Mouse (Mus musculus) CH12.LX (cell line): ENCODE results near the gene Kcnma1. TPM values are rescaled to one million over a fixed set of nuclear protein-coding genes. Genes with fewer than 3 reads are reported as not detected.

Experiments
- DNase-seq: peaks from one replicate; pipeline ENCODE4 v3.0.0-alpha.2; 2013; ENCODE audit errors: extremely low read depth
- H3K27ac ChIP-seq: 2 replicates; pipeline ENCODE4 v1.5.1; 2012; ENCODE audit warnings: low read depth, mild to moderate bottlenecking, control low read depth, moderate library complexity; ENCODE audit not compliant: insufficient read depth
- H3K27me3 ChIP-seq: replicated peaks from 2 replicates; pipeline ENCODE3; 2012; ENCODE audit warnings: inconsistent platforms
- H3K36me3 ChIP-seq, 2 experiments: replicated peaks in 1 of 2; 2 replicates each; pipeline versions ENCODE3 to v1.6.1; 2012; ENCODE audit warnings: inconsistent platforms in 1 of 2, low read length in 1 of 2, mild to moderate bottlenecking in 1 of 2, mixed read lengths in 1 of 2, moderate library complexity in 1 of 2; ENCODE audit not compliant: control insufficient read depth in 1 of 2, insufficient read depth in 1 of 2
- H3K4me1 ChIP-seq, 2 experiments: 2 replicates each; pipeline ENCODE4 v1.6.1; 2012; ENCODE audit warnings: inconsistent platforms in 1 of 2, moderate library complexity in 1 of 2; ENCODE audit not compliant: insufficient read depth in 2 of 2, control insufficient read depth in 1 of 2
- H3K4me2 ChIP-seq: 2 replicates; pipeline ENCODE4 v1.6.1; 2012; ENCODE audit warnings: low read depth, mild to moderate bottlenecking, control low read depth; ENCODE audit not compliant: poor library complexity, insufficient read depth, severe bottlenecking
- H3K4me3 ChIP-seq, 3 experiments: fragments of 150-350 bp in 1 of 3; sonication (generic) in 1 of 3; replicated peaks in 1 of 3; 2 replicates each; pipeline versions ENCODE3 to v1.5.1; 2011 to 2012; ENCODE audit warnings: low read depth in 2 of 3, low read length in 2 of 3, mild to moderate bottlenecking in 2 of 3, moderate library complexity in 2 of 3, control low read depth in 1 of 3, improper control_type of control experiment in 1 of 3, inconsistent platforms in 1 of 3, mixed read lengths in 1 of 3; ENCODE audit not compliant: poor library complexity in 1 of 3
- H3K79me2 ChIP-seq: replicated peaks from 2 replicates; pipeline ENCODE4 v1.6.1; 2012; ENCODE audit warnings: mild to moderate bottlenecking, moderate library complexity; ENCODE audit not compliant: control insufficient read depth, poor library complexity, insufficient read depth, severe bottlenecking; ENCODE audit errors: extremely low read depth
- H3K9ac ChIP-seq: 2 replicates; pipeline ENCODE4 v1.6.1; 2012; ENCODE audit warnings: low read depth, mild to moderate bottlenecking, control low read depth, moderate library complexity; ENCODE audit not compliant: insufficient read depth
- H3K9me3 ChIP-seq: replicated peaks from 2 replicates; pipeline ENCODE3; 2012; ENCODE audit warnings: low read length, inconsistent platforms, mixed read lengths
- BHLHE40 ChIP-seq: IDR thresholded peaks from 2 replicates; pipeline ENCODE4 v1.6.1; 2011; ENCODE audit warnings: mild to moderate bottlenecking, low read depth, low read length, improper control_type of control experiment
- CHD1 ChIP-seq: IDR thresholded peaks from 2 replicates; pipeline ENCODE4 v1.6.1; 2012; ENCODE audit warnings: low read depth, low read length, improper control_type of control experiment, inconsistent platforms
- ETS1 ChIP-seq: conservative IDR thresholded peaks from 2 replicates; pipeline ENCODE4 v1.6.1; 2012; ENCODE audit warnings: low read depth, mild to moderate bottlenecking, inconsistent platforms, low read length, improper control_type of control experiment, moderate library complexity
- IRF4 ChIP-seq: IDR thresholded peaks from 2 replicates; pipeline ENCODE4 v1.6.1; 2014; ENCODE audit warnings: low read depth, mild to moderate bottlenecking, inconsistent platforms, low read length, improper control_type of control experiment
- JUN ChIP-seq: IDR thresholded peaks from 2 replicates; pipeline ENCODE4 v1.6.1; 2011; ENCODE audit warnings: low read depth, mild to moderate bottlenecking, low read length, improper control_type of control experiment, moderate library complexity; ENCODE audit not compliant: insufficient read depth
- JUND ChIP-seq: conservative IDR thresholded peaks from 2 replicates; pipeline ENCODE4 v1.6.1; 2011; ENCODE audit warnings: low read depth, low read length, improper control_type of control experiment
- MAFK ChIP-seq: IDR thresholded peaks from 2 replicates; pipeline ENCODE4 v1.6.1; 2011; ENCODE audit warnings: low read length, improper control_type of control experiment; ENCODE audit not compliant: insufficient replicate concordance
- MAZ ChIP-seq: IDR thresholded peaks from 2 replicates; pipeline ENCODE4 v1.6.1; 2012; ENCODE audit warnings: low read depth, mild to moderate bottlenecking, inconsistent platforms, low read length, improper control_type of control experiment, moderate library complexity
- MXI1 ChIP-seq: IDR thresholded peaks from 2 replicates; pipeline ENCODE4 v1.6.1; 2011; ENCODE audit warnings: mild to moderate bottlenecking, low read depth, low read length, improper control_type of control experiment
- NRF1 ChIP-seq: IDR thresholded peaks from 2 replicates; pipeline ENCODE4 v1.6.1; 2014; ENCODE audit warnings: low read depth, mild to moderate bottlenecking, inconsistent platforms, low read length, improper control_type of control experiment, moderate library complexity
- PAX5 ChIP-seq: IDR thresholded peaks from 2 replicates; pipeline ENCODE4 v1.6.1; 2012; ENCODE audit warnings: low read length, inconsistent platforms, mixed read lengths
- POLR2A ChIP-seq: IDR thresholded peaks from 2 replicates; pipeline ENCODE4 v1.6.1; 2011; ENCODE audit warnings: low read depth, mild to moderate bottlenecking, improper control_type of control experiment, low read length
- RAD21 ChIP-seq: IDR thresholded peaks from 2 replicates; pipeline ENCODE4 v1.6.1; 2011; ENCODE audit warnings: low read depth, mild to moderate bottlenecking, low read length, improper control_type of control experiment, moderate library complexity
- SIN3A ChIP-seq: IDR thresholded peaks from 2 replicates; pipeline ENCODE4 v1.6.1; 2012; ENCODE audit warnings: low read length, improper control_type of control experiment, inconsistent platforms
- SMC3 ChIP-seq: IDR thresholded peaks from 2 replicates; pipeline ENCODE4 v1.6.1; 2011; ENCODE audit warnings: low read depth, low read length, improper control_type of control experiment
- USF1 ChIP-seq: IDR thresholded peaks from 2 replicates; pipeline ENCODE4 v1.6.1; 2014; ENCODE audit warnings: low read depth, mild to moderate bottlenecking, inconsistent platforms, low read length, improper control_type of control experiment
- ZC3H11A ChIP-seq: IDR thresholded peaks from 2 replicates; pipeline ENCODE4 v1.6.1; 2012; ENCODE audit warnings: low read depth, mild to moderate bottlenecking, inconsistent platforms, low read length, improper control_type of control experiment
- ZKSCAN1 ChIP-seq: IDR thresholded peaks from 2 replicates; pipeline ENCODE4 v1.6.1; 2012; ENCODE audit warnings: low read depth, inconsistent platforms, low read length, improper control_type of control experiment, borderline replicate concordance
- ZMIZ1 ChIP-seq: IDR thresholded peaks from 2 replicates; pipeline ENCODE4 v1.6.1; 2012; ENCODE audit warnings: low read depth, mild to moderate bottlenecking, inconsistent platforms, low read length, improper control_type of control experiment
- dilution Hi-C: fragments of 300-500 bp; cut with MboI; formaldehyde crosslinking; loops from 2 replicates; pipeline ENCODE4 v1.14.3; 2020; ENCODE audit warnings: low sequenced_read_pairs; ENCODE audit not compliant: extremely low pct_unique_long_range_greater_than_20kb, extremely low pct_ligation_motif_present
- in situ Hi-C: fragments of 300-500 bp; cut with MboI; formaldehyde crosslinking; loops from 3 replicates; pipeline ENCODE4 v1.14.3; 2019; ENCODE audit warnings: low sequenced_read_pairs, low pct_ligation_motif_present, low pct_unique_long_range_greater_than_20kb, mixed read lengths
- polyA plus RNA-seq: library from polyadenylated mRNA; unstranded; fragments of >175 nt; gene quantifications from 2 replicates; pipeline ENCODE4 v1.2.1, GENCODE M21; 2012; ENCODE audit warnings: low read depth; ENCODE audit not compliant: insufficient read length
- total RNA-seq, 2 experiments: library from RNA; depleted of rRNA; stranded (reverse); fragments of 300-350 nt in 1 of 2; fragments of >200 nt in 1 of 2; gene quantifications; 2 replicates each; pipeline ENCODE4 v1.2.3; 2012 to 2014

Kcnma1 gene
- total and polyA plus RNA-seq, 3 experiments, result 0.10 to 0.17 (median 0.12) TPM

GRCm38 (mm10) chr14:23493750-23494495 is 520.4 kb downstream of the Kcnma1 start:
- Histone ChIP-seq H3K36me3 (no peaks in the 10 kb centered on the region), H3K79me2 (no peaks in the 10 kb centered on the region), H3K9ac (no peak overlapping the region), H3K27ac (no peak overlapping the region), H3K27me3 (no peaks in the 10 kb centered on the region), H3K4me1 (peaks cover 0 to 4% of the 10 kb centered on the region in 2 experiments; a peak in 1 of 4 replicates), H3K9me3 (no peaks in the 10 kb centered on the region)
- no peak for DNase-seq
- dilution Hi-C loops, result no loop called here
- TF ChIP-seq SMC3, result no peak
- TF ChIP-seq MAZ, result no peak
- no peak for TF ChIP-seq BHLHE40
- no peak for TF ChIP-seq PAX5
- no peak for TF ChIP-seq ZKSCAN1
- TF ChIP-seq SIN3A, result no peak
- TF ChIP-seq ETS1, result no peak
- no peak for TF ChIP-seq NRF1
- TF ChIP-seq RAD21, result no peak
- TF ChIP-seq MXI1, result no peak
- no peak for TF ChIP-seq ZMIZ1
- TF ChIP-seq, all 38 proteins: peak for 0
- in situ Hi-C loops, result no loop called here
- Histone ChIP-seq H3K4me3 (no peak overlapping the region), H3K4me2 (no peak overlapping the region)

GRCm38 (mm10) chr14:23492581-23493360 is 521.5 kb downstream of the Kcnma1 start:
- Histone ChIP-seq H3K4me1 (peaks cover 0 to 4% of the 10 kb centered on the region in 2 experiments; a peak in 1 of 4 replicates), H3K27ac (no peak overlapping the region), H3K79me2 (no peaks in the 10 kb centered on the region), H3K4me3 (no peak overlapping the region), H3K4me2 (no peak overlapping the region), H3K27me3 (no peaks in the 10 kb centered on the region), H3K36me3 (no peaks in the 10 kb centered on the region), H3K9ac (no peak overlapping the region), H3K9me3 (no peaks in the 10 kb centered on the region)
- dilution Hi-C loops, result no loop called here
- in situ Hi-C loops, result no loop called here
- DNase-seq, result no peak
- TF ChIP-seq JUND, result no peak
- TF ChIP-seq USF1, result no peak
- TF ChIP-seq MAFK, result no peak
- TF ChIP-seq POLR2A, result no peak
- no peak for TF ChIP-seq MAZ
- TF ChIP-seq ZC3H11A, result no peak
- TF ChIP-seq IRF4, result no peak
- no peak for TF ChIP-seq JUN
- no peak for TF ChIP-seq CHD1
